Mouse (Mus musculus) cerebellum, postnatal 4 days (tissue): ENCODE measurements around the gene Cth.
A peak's percentile ranks its signal among the peaks of the same experiment; 100 is the strongest.

ENCODE experiments used
- DNase-seq, 2 experiments: peaks; one replicate each; pipeline ENCODE4 v3.0.0; 2022; ENCODE audit warnings: low spot score in 2 of 2, mixed read lengths in 1 of 2

Gene Cth

GRCm38 (mm10) chr3:157912155-157912554, 12.7 kb downstream of the Cth start:
- no peak for DNase-seq

DNA sequence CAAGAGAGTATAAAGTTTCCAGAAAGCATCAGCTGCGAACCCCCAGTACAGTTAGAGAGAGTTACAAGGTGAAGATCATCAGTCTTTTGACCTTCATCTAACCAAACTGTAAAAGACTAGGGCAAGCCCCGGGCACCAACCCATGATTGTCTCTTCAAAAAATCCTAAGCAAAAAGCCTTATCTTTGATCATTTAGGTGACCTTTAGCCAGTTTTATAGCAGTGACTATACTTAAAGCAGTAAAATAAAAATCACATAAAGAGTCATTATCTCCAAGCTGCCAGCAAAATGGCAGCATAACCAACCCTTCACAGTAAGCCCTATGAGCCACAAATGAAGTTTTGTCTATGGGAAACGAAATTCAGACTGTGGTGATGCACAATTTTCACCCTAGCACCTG, 14.6 kb downstream of the Cth start:
- no peak for DNase-seq

GRCm38 (mm10) chr3:157908166-157908565, 16.7 kb downstream of the Cth start:
- DNase-seq: no peak

- DNase-seq: no peak
These were observed 23.2 kb downstream of the Cth start for GRCm38 (mm10) chr3:157901721-157902120.

DNA sequence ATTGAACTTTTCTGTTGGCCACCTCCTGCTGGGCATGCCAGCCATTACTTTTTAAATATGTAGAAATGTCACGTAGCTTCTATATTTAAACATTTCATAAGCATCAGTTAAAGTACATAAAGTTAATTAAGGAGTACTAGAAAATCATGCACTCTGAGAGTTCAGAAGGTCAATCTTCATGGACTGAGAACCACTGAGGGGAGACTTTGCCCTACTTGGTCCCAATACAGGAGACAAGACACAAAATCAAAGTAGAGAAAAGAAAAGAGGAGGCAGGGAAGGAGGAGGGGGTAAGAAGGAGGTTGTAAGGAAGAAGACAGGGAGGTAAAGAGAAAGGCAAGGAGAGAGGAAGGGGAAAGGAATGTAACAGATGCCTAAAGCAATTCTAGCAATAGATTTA, 24.9 kb downstream of the Cth start:
- no peak for DNase-seq

DNA sequence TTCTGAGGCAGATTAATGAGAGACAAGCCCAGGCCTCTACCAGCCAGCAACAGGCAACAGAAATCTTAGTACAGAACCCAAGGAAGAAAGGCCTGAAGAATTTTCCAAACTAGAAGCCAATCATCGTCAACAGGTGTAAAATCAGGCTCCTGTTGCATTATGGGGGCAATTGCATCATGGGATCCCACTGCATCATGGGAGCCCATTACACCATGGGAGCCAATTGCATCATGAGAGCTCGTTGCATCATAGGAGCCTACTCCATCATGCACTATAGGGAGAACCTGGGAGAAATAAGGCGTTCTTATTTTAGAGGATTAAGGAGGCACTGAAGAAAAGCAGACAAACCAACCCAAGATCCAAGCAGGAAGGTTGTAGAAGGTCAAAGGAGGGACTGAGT, 27.2 kb downstream of the Cth start:
- DNase-seq: no peak

DNA sequence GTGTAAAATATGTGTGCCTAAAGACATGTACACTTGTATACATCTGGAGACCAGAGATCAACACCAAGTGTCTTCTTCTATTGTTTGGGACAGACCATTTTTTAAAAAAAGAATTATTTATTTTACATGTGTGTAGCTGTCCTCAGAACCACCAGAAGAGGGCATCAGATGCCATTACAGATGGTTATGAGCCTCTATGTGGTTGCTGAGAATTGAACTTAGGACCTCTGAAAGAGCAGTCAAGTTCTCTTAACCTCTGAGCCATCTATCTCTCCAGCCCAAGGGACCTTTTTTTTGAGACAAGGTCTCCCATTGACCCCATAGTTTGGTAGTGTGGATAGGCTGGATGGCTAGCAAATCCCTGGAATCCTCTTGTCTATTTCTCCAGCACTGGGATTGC, 33.1 kb downstream of the Cth start:
- DNase-seq: no peak

DNA sequence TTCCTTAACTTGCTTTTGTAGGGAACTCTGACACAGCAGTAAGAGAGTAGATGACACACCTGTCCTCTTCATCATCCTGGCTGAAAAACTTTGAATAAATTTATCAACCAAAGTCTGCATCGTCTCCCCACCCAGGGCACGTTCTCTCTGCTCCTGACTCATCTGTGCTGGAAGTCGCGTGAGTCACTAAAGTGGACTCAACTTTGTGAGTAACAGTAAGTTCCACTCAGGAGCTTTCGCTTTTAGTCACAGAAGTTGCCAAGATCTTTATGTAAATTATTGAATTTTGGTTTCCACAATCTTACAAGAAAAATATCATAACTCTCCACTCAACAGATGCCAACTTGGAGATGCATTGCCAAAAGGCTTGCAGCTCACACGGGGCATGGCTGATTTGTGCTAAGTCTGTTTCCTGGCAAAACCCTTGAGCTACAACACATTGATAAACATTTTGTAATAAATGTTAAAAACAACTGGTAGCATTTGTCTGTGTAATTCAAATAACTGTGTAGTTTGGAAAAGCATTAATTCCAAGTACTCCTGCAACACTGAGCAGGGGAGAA, 40.7 kb downstream of the Cth start:
- DNase-seq: no peak

GRCm38 (mm10) chr3:157883085-157883484, 41.8 kb downstream of the Cth start:
- no peak for DNase-seq

DNA sequence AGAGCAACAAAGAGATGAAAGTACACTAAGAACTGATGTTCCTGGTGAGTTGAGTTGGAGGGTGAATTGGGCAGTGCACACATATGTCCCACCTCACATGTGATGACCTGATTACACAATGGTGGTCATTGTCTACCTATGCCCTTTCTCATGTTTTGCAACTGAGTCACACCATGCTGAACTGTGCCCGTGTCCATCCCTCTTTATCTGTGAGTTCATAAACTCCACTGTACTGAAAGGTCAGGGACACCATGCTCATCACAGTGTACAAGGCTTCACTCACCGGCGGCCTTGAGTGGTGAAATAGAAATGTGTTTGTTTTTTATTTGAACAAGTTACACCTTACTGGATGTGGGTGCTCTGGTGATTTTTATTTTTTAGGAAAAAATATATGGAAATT, 42.9 kb downstream of the Cth start:
- DNase-seq: no peak

DNA sequence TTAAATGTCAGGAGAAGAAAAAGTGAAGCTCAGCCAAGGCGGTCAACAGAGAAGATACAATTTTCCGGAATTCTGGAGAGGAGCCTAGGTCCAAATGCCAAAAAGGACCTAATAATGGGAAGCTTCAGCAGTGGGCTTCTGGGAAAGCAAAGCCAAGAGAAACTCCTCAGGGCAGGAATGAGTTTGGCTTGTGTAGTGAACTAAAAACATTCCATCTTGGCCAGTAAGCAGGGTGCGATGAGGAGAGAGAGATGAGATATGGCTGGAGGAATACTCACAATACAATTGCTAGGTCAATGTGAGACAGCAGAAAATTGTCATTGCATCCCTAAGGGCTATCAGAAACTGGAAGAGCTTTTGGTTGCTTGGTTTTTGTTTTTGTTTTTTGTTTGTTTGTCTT, 43.9 kb downstream of the Cth start:
- DNase-seq: no peak

GRCm38 (mm10) chr3:157877847-157878246, 47.0 kb downstream of the Cth start:
- DNase-seq: no peak

GRCm38 (mm10) chr3:157876439-157877156, 48.3 kb downstream of the Cth start:
- peak in 1 of 2 experiments; percentile 28 for DNase-seq

GRCm38 (mm10) chr3:157872897-157873296, 52.0 kb downstream of the Cth start:
- DNase-seq: no peak

DNA sequence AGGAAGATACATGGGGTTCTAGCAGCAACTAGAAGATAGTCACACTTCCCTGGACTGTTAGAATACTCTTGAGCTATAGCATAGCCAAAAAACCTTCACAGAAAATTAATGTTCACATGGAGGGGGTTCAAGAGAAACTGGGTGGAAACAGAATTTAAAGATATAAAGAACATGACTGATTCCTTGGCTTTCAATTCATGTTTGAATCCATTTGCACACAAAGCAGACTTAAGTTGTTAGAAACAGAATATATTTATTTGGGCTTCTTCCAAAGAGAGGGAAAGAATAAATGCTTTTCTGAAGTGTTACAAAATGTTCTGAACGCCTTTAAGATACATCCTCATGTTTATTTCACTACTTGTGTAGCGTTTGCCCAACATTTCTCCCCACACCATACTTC, 57.0 kb downstream of the Cth start:
- DNase-seq: no peak

GRCm38 (mm10) chr3:157866251-157866650, 58.6 kb downstream of the Cth start:
- DNase-seq: no peak

DNA sequence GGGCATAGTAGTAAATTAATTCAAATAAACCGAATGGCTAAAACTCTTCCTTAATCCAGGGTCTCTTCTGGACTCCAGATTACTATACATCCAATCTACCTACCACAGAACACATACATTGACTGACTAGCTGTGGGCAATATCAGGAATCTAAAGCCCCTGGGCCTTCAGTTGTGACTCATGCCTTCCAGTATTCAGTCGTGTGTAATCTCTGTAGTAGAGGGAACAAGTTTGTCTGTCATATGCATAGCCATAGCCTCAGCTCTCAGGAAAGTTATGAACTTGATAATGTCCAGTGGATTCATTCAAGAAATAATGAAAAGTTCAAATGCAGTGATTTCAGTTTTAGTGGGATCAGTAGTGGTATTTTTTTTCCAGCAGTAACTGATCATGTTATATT, 59.0 kb downstream of the Cth start:
- DNase-seq: no peak

DNA sequence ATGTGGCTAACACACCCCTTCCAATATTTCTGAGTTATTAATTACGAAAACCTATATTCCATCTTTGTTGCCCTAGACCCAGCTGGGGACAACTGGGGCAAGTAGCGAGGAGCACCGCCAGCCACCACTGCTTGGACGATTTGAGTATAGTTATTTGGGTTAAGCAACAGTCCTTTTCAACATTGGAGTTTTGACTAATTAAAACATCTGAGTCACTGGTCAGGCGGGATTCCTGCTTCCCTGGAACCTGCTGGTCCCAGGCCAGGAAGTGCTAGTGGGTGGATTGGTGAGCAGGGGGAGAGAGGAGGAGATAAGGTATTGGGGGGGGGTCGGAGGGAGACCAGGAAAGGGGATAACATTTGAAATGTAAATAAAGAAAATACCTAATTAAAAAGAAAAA, 59.4 kb downstream of the Cth start:
- no peak for DNase-seq

GRCm38 (mm10) chr3:157852806-157853205, 72.1 kb downstream of the Cth start:
- no peak for DNase-seq

GRCm38 (mm10) chr3:157848503-157848902, 76.4 kb downstream of the Cth start:
- DNase-seq: no peak

- no peak for DNase-seq
These were observed 77.3 kb downstream of the Cth start for GRCm38 (mm10) chr3:157847338-157848284.
